In the genomic region with DNA sequence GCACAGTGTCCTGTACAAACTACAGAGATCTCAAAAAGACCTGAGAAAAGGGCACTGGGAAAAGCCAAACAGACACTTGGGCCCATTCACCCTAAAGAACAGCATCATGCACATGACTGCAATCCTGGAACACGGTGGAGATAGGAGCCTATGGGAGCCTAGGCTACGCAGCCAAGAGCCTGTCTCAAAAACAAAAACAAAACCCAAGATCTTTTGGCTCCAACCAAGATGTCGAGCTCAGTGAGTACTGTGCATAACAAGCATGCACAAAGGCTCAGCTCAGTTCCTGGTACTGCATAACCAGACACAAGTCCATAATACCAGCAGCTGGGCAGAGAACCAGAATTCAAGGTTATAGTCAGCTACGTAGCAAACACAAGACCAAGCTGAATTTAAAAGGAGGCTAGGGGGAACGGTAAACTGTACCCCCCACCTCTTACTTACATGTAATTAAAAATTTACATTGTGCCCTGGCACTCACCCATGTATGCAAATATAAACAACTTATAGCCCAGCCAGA, we compare ENCODE assay signal across 9 mouse cellular contexts. TPM values are rescaled to one million over a fixed set of nuclear protein-coding genes. Genes with fewer than 3 reads are reported as not detected.
DNase-seq lines count a peak whose midpoint lies in the region; ATAC-seq and TF ChIP-seq lines count a peak whose summit lies in the region.
"Had no signal": no experiment of that assay in that cellular context is flagged by ENCODE, and none has a peak within 500 bp of the region (broad histone marks: within the 10 kb centered on the region; RNA-seq: fewer than 3 reads in every experiment).

No protein-coding gene starts in this region.

- no peak for TF ChIP-seq EP300 in CH12.LX (IDR thresholded peaks at IDR 0.05; ENCODE audit: low read length)

- no peaks in the 10 kb centered on the region for H3K27me3 ChIP-seq in CH12.LX (replicated peaks)
- no peaks in the 10 kb centered on the region for H3K27me3 ChIP-seq in heart, embryonic 11.5 days (ENCODE audit: control insufficient read depth, insufficient read depth, low read length)
- no peaks in the 10 kb centered on the region for H3K27me3 ChIP-seq in limb, embryonic 14.5 days (ENCODE audit: control insufficient read depth, insufficient read depth, low read length)

- TF ChIP-seq CTCF in CH12.LX (conservative IDR thresholded peaks at IDR 0.05 in 1 of 2, IDR thresholded peaks at IDR 0.05 in 1 of 2; ENCODE audit: low read depth in 2 of 2, low read length in 2 of 2) = no peak

- WGBS in heart, embryonic 11.5 days (ENCODE audit: insufficient replicate concordance) = 70% methylated on average over 5 of the region's 5 CpGs
- WGBS in limb, embryonic 14.5 days = 54% methylated on average over 5 of the region's 5 CpGs

- ATAC-seq in heart, embryonic 11.5 days (replicated peaks; ENCODE audit: insufficient number of reproducible peaks, low FRiP score, low TSS enrichment) = no peak
- no peak for ATAC-seq in limb, embryonic 14.5 days (ENCODE audit: low FRiP score, low read depth)
- no peak for ATAC-seq in monocyte, adult 5-6 weeks (replicated peaks; ENCODE audit: insufficient number of reproducible peaks, low FRiP score, low TSS enrichment, poor library complexity, severe bottlenecking)

- in situ Hi-C loops in CH12.LX (cut with MboI; ENCODE audit: low pct_ligation_motif_present, low pct_unique_long_range_greater_than_20kb, low sequenced_read_pairs) (no loop called here), ES-E14 (cut with MboI; ENCODE audit: low sequenced_read_pairs in 2 of 2, unreplicated experiment in 2 of 2) (no loop called here)

- H3K9ac ChIP-seq in CH12.LX (ENCODE audit: insufficient read depth, low read depth) = peak overlapping the region; percentile 62
- H3K9ac ChIP-seq in ES-E14 (ENCODE audit: insufficient read depth, low read depth, low read length, poor library complexity, severe bottlenecking) = peak overlapping the region; percentile 82; the same call in 1 of the 2 replicates
- H3K9ac ChIP-seq in heart, embryonic 11.5 days (ENCODE audit: low read depth, low read length) = peak overlapping the region; percentile 91
- H3K9ac ChIP-seq in limb, embryonic 14.5 days (ENCODE audit: low read depth, low read length, severe bottlenecking) = peak overlapping the region; percentile 83

- peaks cover 19 to 45% of the 10 kb centered on the region in 2 experiments for H3K36me3 ChIP-seq in CH12.LX (replicated peaks in 1 of 2; ENCODE audit: control insufficient read depth in 1 of 2, insufficient read depth in 1 of 2, low read length in 1 of 2)
- peaks cover 22% of the 10 kb centered on the region for H3K36me3 ChIP-seq in ES-E14 (ENCODE audit: control insufficient read depth, insufficient read depth, low read length, poor library complexity, severe bottlenecking)
- H3K36me3 ChIP-seq in heart, embryonic 11.5 days (ENCODE audit: control insufficient read depth, insufficient read depth, low read length) = peaks cover 17% of the 10 kb centered on the region
- peaks cover 21% of the 10 kb centered on the region for H3K36me3 ChIP-seq in limb, embryonic 14.5 days (ENCODE audit: control insufficient read depth, insufficient read depth, low read length)

- DNase-seq in CH12.LX (ENCODE audit: extremely low read depth) (no peak), ES-E14 (ENCODE audit: low read depth, low spot score) (no peak)
- DNase-seq in limb, embryonic 14.5 days (ENCODE audit: low spot score) = no peak
- DNase-seq in ovary, postnatal 14 days (ENCODE audit: low spot score) = no peak
- DNase-seq in layer of hippocampus, adult 9-10 months (ENCODE audit: low spot score) = no peak

- H3K27ac ChIP-seq in CH12.LX (ENCODE audit: insufficient read depth, low read depth) (no peak overlapping the region), ES-E14 (ENCODE audit: insufficient read depth, low read depth, low read length, poor library complexity, severe bottlenecking) (no peak overlapping the region; the same call in 1 of the 2 replicates)
- no peak overlapping the region for H3K27ac ChIP-seq in heart, embryonic 11.5 days (ENCODE audit: low read depth, low read length)
- H3K27ac ChIP-seq in limb, embryonic 14.5 days (replicated peaks; ENCODE audit: low read depth, low read length) = no peak overlapping the region

- H3K4me1 ChIP-seq in CH12.LX (ENCODE audit: control insufficient read depth in 1 of 2, insufficient read depth in 2 of 2) (peaks cover 7 to 30% of the 10 kb centered on the region in 2 experiments), ES-E14 (ENCODE audit: control insufficient read depth in 2 of 2, insufficient read depth in 2 of 2, low read length in 2 of 2, poor library complexity in 1 of 2) (peaks cover 2 to 10% of the 10 kb centered on the region in 2 experiments; a peak in 2 of 4 replicates)
- H3K4me1 ChIP-seq in heart, embryonic 11.5 days (ENCODE audit: control insufficient read depth, insufficient read depth, low read length) = peaks cover 6% of the 10 kb centered on the region; the same call in 1 of the 2 replicates
- H3K4me1 ChIP-seq in limb, embryonic 14.5 days (ENCODE audit: control insufficient read depth, insufficient read depth, low read length) = peaks cover 9% of the 10 kb centered on the region

- dilution Hi-C loops in CH12.LX (cut with MboI; ENCODE audit: extremely low pct_ligation_motif_present, extremely low pct_unique_long_range_greater_than_20kb, low sequenced_read_pairs) = no loop called here

- H3K9me3 ChIP-seq in CH12.LX (replicated peaks; ENCODE audit: low read length) (no peaks in the 10 kb centered on the region), ES-E14 (ENCODE audit: control insufficient read depth, insufficient read depth, low read depth, low read length) (no peaks in the 10 kb centered on the region)
- no peaks in the 10 kb centered on the region for H3K9me3 ChIP-seq in heart, embryonic 11.5 days (replicated peaks; ENCODE audit: control insufficient read depth, low read length)
- no peaks in the 10 kb centered on the region for H3K9me3 ChIP-seq in limb, embryonic 14.5 days (ENCODE audit: control insufficient read depth, low read length)

- peak overlapping the region; percentile 86 for H3K4me2 ChIP-seq in CH12.LX (ENCODE audit: insufficient read depth, low read depth, poor library complexity, severe bottlenecking)
- H3K4me2 ChIP-seq in heart, embryonic 11.5 days = peak overlapping the region; percentile 58
- H3K4me2 ChIP-seq in limb, embryonic 14.5 days (replicated peaks; ENCODE audit: low read depth, low read length, severe bottlenecking) = peak overlapping the region; percentile 72

- H3K4me3 ChIP-seq in CH12.LX (replicated peaks in 1 of 3; ENCODE audit: low read depth in 2 of 3, low read length in 2 of 3, poor library complexity in 1 of 3) (peak overlapping the region; percentile 74 to 97 (median 93)), ES-E14 (ENCODE audit: insufficient read depth in 1 of 2, low read depth in 1 of 2, low read length in 2 of 2, poor library complexity in 1 of 2, severe bottlenecking in 1 of 2) (peak overlapping the region; percentile 85)
- peak overlapping the region; percentile 85 for H3K4me3 ChIP-seq in heart, embryonic 11.5 days (ENCODE audit: low read depth, low read length)
- H3K4me3 ChIP-seq in limb, embryonic 14.5 days (replicated peaks; ENCODE audit: low read length) = peak overlapping the region; percentile 99

- no peak for TF ChIP-seq RAD21 in CH12.LX (IDR thresholded peaks at IDR 0.05; ENCODE audit: low read depth, low read length)

- peaks cover 38% of the 10 kb centered on the region for H3K79me2 ChIP-seq in CH12.LX (replicated peaks; ENCODE audit: control insufficient read depth, extremely low read depth, insufficient read depth, poor library complexity, severe bottlenecking)

- TF ChIP-seq POLR2A in CH12.LX (IDR thresholded peaks at IDR 0.05; ENCODE audit: low read depth, low read length) = no peak
- TF ChIP-seq POLR2A in limb, embryonic 14.5 days (IDR thresholded peaks at IDR 0.05; ENCODE audit: borderline replicate concordance, extremely low read depth, insufficient read depth, insufficient read length) = no peak

TF ChIP-seq in CH12.LX, 34 proteins besides CTCF, POLR2A, EP300 and RAD21 (continues in another document):
- TF ChIP-seq NRF1 (IDR thresholded peaks at IDR 0.05; ENCODE audit: low read depth, low read length) (no peak), JUN (IDR thresholded peaks at IDR 0.05; ENCODE audit: insufficient read depth, low read depth, low read length) (no peak), ZMIZ1 (IDR thresholded peaks at IDR 0.05; ENCODE audit: low read depth, low read length) (no peak), CHD1 (IDR thresholded peaks at IDR 0.05; ENCODE audit: low read depth, low read length) (no peak)

TF ChIP-seq in ES-E14, 5 proteins besides CTCF, POLR2A, EP300 and RAD21:
- TF ChIP-seq ZC3H11A (IDR thresholded peaks at IDR 0.05; ENCODE audit: borderline replicate concordance, low read depth, low read length) (no peak), ZNF384 (IDR thresholded peaks at IDR 0.05; ENCODE audit: low read depth, low read length) (no peak), CHD2 (IDR thresholded peaks at IDR 0.05; ENCODE audit: low read depth, low read length) (no peak)
TF ChIP-seq in ES-E14: peak in this region for 0.

RNA-seq across cellular contexts. Expression of gene Gmnn, which starts 1.3 kb away (rescaled TPM):
- total RNA-seq in CH12.LX (2012; rRNA removed) (117 and 138 TPM in 2 replicates), CH12.LX (2014; rRNA removed) (166 and 191 TPM in 2 replicates), ES-E14 (2012; rRNA removed) (77.6 and 98.6 TPM in 2 replicates)
- 164 and 166 TPM in 2 replicates for polyA plus RNA-seq in CH12.LX (2012; ENCODE audit: insufficient read length, low read depth)
- 116 and 127 TPM in 2 replicates for polyA plus RNA-seq in heart, embryonic 11.5 days (2014; fragmentation: Nextera tagmentation; extraction: Ambion mirVana)
- polyA plus RNA-seq in limb, embryonic 14.5 days (2012; rRNA removed) = 22.1 and 43.0 TPM in 2 replicates
- polyA plus RNA-seq in limb, embryonic 14.5 days (2014; fragmentation: Nextera tagmentation; extraction: Ambion mirVana) = 78.7 and 83.6 TPM in 2 replicates
- 27.5 to 35.1 TPM (median 30.2 TPM) in 3 replicates for total RNA-seq in monocyte, adult 5-6 weeks (2017)

RNA-seq across cellular contexts. Expression of gene Armh2, which starts 19.4 kb away (rescaled TPM):
- total RNA-seq in CH12.LX (2012; rRNA removed) (not detected in 2 replicates), CH12.LX (2014; rRNA removed) (not detected in 2 replicates), ES-E14 (2012; rRNA removed) (0.26 TPM in 1 of 2 replicates, not detected in the other)
- not detected in 2 replicates for polyA plus RNA-seq in CH12.LX (2012; ENCODE audit: insufficient read length, low read depth)
- polyA plus RNA-seq in heart, embryonic 11.5 days (2014; fragmentation: Nextera tagmentation; extraction: Ambion mirVana) = not detected in 2 replicates
- not detected in 2 replicates for polyA plus RNA-seq in limb, embryonic 14.5 days (2012; rRNA removed)
- polyA plus RNA-seq in limb, embryonic 14.5 days (2014; fragmentation: Nextera tagmentation; extraction: Ambion mirVana) = not detected in 2 replicates
- total RNA-seq in monocyte, adult 5-6 weeks (2017) = not detected in 3 replicates
- total RNA-seq: layer of hippocampus, adult 18-20 months had no signal
- polyA plus RNA-seq: small intestine, adult 2 months had no signal

RNA-seq across cellular contexts. Expression of gene BC005537, which starts 41.0 kb away (rescaled TPM):
- total RNA-seq in CH12.LX (2012; rRNA removed) (21.8 and 28.3 TPM in 2 replicates), CH12.LX (2014; rRNA removed) (37.0 and 39.0 TPM in 2 replicates), ES-E14 (2012; rRNA removed) (30.2 and 37.9 TPM in 2 replicates)
- 47.5 and 47.7 TPM in 2 replicates for polyA plus RNA-seq in CH12.LX (2012; ENCODE audit: insufficient read length, low read depth)
- 11.1 and 19.2 TPM in 2 replicates for polyA plus RNA-seq in heart, embryonic 11.5 days (2014; fragmentation: Nextera tagmentation; extraction: Ambion mirVana)
- polyA plus RNA-seq in limb, embryonic 14.5 days (2012; rRNA removed) = 70.5 and 87.7 TPM in 2 replicates
- 29.3 and 32.0 TPM in 2 replicates for polyA plus RNA-seq in limb, embryonic 14.5 days (2014; fragmentation: Nextera tagmentation; extraction: Ambion mirVana)
- 62.4 to 79.9 TPM (median 67.1 TPM) in 3 replicates for total RNA-seq in monocyte, adult 5-6 weeks (2017)
